Mouse (Mus musculus) layer of hippocampus, adult 11-12 months (tissue): ENCODE measurements around the gene Mtx1.

ENCODE experiments used
- DNase-seq: peaks from one replicate; pipeline ENCODE4 v3.0.0; 2022; ENCODE audit warnings: low spot score

Gene Mtx1

GRCm38 (mm10) chr3:89226900-89227299 lies at the start of gene Mtx1:
Gene Mtx1, minus strand, starts transcription at chr3:89227088.
- DNase-seq = no peak

GRCm38 (mm10) chr3:89276061-89276460 lies 49.2 kb upstream of the Mtx1 start:
- DNase-seq = no peak

- DNase-seq = no peak
These were observed 44.9 kb upstream of the Mtx1 start for GRCm38 (mm10) chr3:89271760-89272159.

GRCm38 (mm10) chr3:89270891-89271290 lies 44.0 kb upstream of the Mtx1 start:
- peak; percentile 71 for DNase-seq

GRCm38 (mm10) chr3:89270051-89270755 lies 43.3 kb upstream of the Mtx1 start, which contains the start of gene Slc50a1:
Gene Slc50a1, minus strand, starts transcription at chr3:89270570.
- peak; percentile 80 for DNase-seq

- DNase-seq = no peak
These were observed 42.0 kb upstream of the Mtx1 start for GRCm38 (mm10) chr3:89268916-89269315.

GRCm38 (mm10) chr3:89266439-89266893 lies 39.6 kb upstream of the Mtx1 start:
- peak; percentile 82 for DNase-seq

- DNase-seq = no peak
These were observed 35.5 kb upstream of the Mtx1 start for GRCm38 (mm10) chr3:89262417-89262816.

GRCm38 (mm10) chr3:89260211-89260610 lies 33.3 kb upstream of the Mtx1 start:
- DNase-seq = no peak

GRCm38 (mm10) chr3:89259076-89259475 lies 32.2 kb upstream of the Mtx1 start, which contains the start of gene Dpm3:
Gene Dpm3, plus strand, starts transcription at chr3:89259358.
- no peak for DNase-seq

GRCm38 (mm10) chr3:89256177-89256576 lies 29.3 kb upstream of the Mtx1 start:
- DNase-seq = no peak

GRCm38 (mm10) chr3:89254994-89255393 lies 28.1 kb upstream of the Mtx1 start:
- no peak for DNase-seq

GRCm38 (mm10) chr3:89251365-89251895 lies 24.5 kb upstream of the Mtx1 start:
- no peak for DNase-seq

- peak; percentile 64 for DNase-seq
These were observed 23.6 kb upstream of the Mtx1 start for GRCm38 (mm10) chr3:89250435-89251040.

- no peak for DNase-seq
These were observed 20.6 kb upstream of the Mtx1 start for GRCm38 (mm10) chr3:89247466-89247865.

- DNase-seq = peak; percentile 90
These were observed 19.6 kb upstream of the Mtx1 start, which contains the start of gene Trim46 for GRCm38 (mm10) chr3:89246261-89247100. Gene Trim46, minus strand, starts transcription at chr3:89246309.

- peak; percentile 76 for DNase-seq
These were observed 18.8 kb upstream of the Mtx1 start, which contains the start of gene Krtcap2 for GRCm38 (mm10) chr3:89245688-89246171. Gene Krtcap2, plus strand, starts transcription at chr3:89245966.

- peak; percentile 73 for DNase-seq
These were observed 18.2 kb upstream of the Mtx1 start for GRCm38 (mm10) chr3:89244982-89245687.

GRCm38 (mm10) chr3:89244158-89244981 lies 17.5 kb upstream of the Mtx1 start:
- peak; percentile 49 for DNase-seq

GRCm38 (mm10) chr3:89243609-89244008 lies 16.7 kb upstream of the Mtx1 start:
- peak; percentile 42 for DNase-seq
